Mouse (Mus musculus): ENCODE data around the gene Dhrs1.

Gene Dhrs1

GRCm38 (mm10) chr14:55721700-55722437, 23.6 kb downstream of the Dhrs1 start, which contains the start of gene Rabggta:
Gene Rabggta, minus strand, starts transcription at chr14:55722263.
- DNase-seq (ENCODE audit: extremely low read depth, low read depth): peak; percentile 78

GRCm38 (mm10) chr14:55721076-55721475, 24.4 kb downstream of the Dhrs1 start:
- no peak for DNase-seq (ENCODE audit: extremely low read depth, low read depth)

GRCm38 (mm10) chr14:55720666-55721065, 24.8 kb downstream of the Dhrs1 start:
- no peak for DNase-seq (ENCODE audit: extremely low read depth, low read depth)

- DNase-seq (ENCODE audit: extremely low read depth, low read depth): no peak
These were observed 25.8 kb downstream of the Dhrs1 start for GRCm38 (mm10) chr14:55719737-55720136.

- DNase-seq (ENCODE audit: extremely low read depth, low read depth): no peak
These were observed 28.6 kb downstream of the Dhrs1 start for GRCm38 (mm10) chr14:55716884-55717283.

GRCm38 (mm10) chr14:55716271-55716670, 29.2 kb downstream of the Dhrs1 start:
- no peak for DNase-seq (ENCODE audit: extremely low read depth, low read depth)

- DNase-seq (ENCODE audit: extremely low read depth, low read depth): no peak
These were observed 30.6 kb downstream of the Dhrs1 start for GRCm38 (mm10) chr14:55714893-55715292.

- no peak for DNase-seq (ENCODE audit: extremely low read depth, low read depth)
These were observed 31.8 kb downstream of the Dhrs1 start, which contains the start of gene Tgm1 for GRCm38 (mm10) chr14:55713729-55714122. Gene Tgm1, minus strand, starts transcription at chr14:55713926.

GRCm38 (mm10) chr14:55713007-55713728, 32.3 kb downstream of the Dhrs1 start:
- DNase-seq (ENCODE audit: extremely low read depth, low read depth): peak; percentile 82

- DNase-seq (ENCODE audit: extremely low read depth, low read depth): no peak
These were observed 33.7 kb downstream of the Dhrs1 start for GRCm38 (mm10) chr14:55711786-55712185.

GRCm38 (mm10) chr14:55709509-55709908, 36.0 kb downstream of the Dhrs1 start:
- no peak for DNase-seq (ENCODE audit: extremely low read depth, low read depth)

- DNase-seq (ENCODE audit: extremely low read depth, low read depth): no peak
These were observed 38.1 kb downstream of the Dhrs1 start for GRCm38 (mm10) chr14:55707397-55707796.

GRCm38 (mm10) chr14:55706051-55706600, 39.4 kb downstream of the Dhrs1 start:
- no peak for DNase-seq (ENCODE audit: extremely low read depth, low read depth)

GRCm38 (mm10) chr14:55702761-55703160, 42.7 kb downstream of the Dhrs1 start:
- no peak for DNase-seq (ENCODE audit: extremely low read depth, low read depth)

- DNase-seq (ENCODE audit: extremely low read depth, low read depth): no peak
These were observed 44.4 kb downstream of the Dhrs1 start for GRCm38 (mm10) chr14:55701131-55701530.

GRCm38 (mm10) chr14:55697226-55697625, 48.3 kb downstream of the Dhrs1 start:
- peak; percentile 85 for DNase-seq (ENCODE audit: extremely low read depth, low read depth)

- DNase-seq (ENCODE audit: extremely low read depth, low read depth): no peak
These were observed 56.1 kb downstream of the Dhrs1 start for GRCm38 (mm10) chr14:55689433-55689832.
